Mouse (Mus musculus): ENCODE measurements around the gene Myo1c. TPM values are rescaled to one million over a fixed set of nuclear protein-coding genes. Genes with fewer than 3 reads are reported as not detected.

The Myo1c gene
- total and polyA plus RNA-seq, 2 experiments from 2014 or later, result 8.2 to 21.0 TPM

DNA sequence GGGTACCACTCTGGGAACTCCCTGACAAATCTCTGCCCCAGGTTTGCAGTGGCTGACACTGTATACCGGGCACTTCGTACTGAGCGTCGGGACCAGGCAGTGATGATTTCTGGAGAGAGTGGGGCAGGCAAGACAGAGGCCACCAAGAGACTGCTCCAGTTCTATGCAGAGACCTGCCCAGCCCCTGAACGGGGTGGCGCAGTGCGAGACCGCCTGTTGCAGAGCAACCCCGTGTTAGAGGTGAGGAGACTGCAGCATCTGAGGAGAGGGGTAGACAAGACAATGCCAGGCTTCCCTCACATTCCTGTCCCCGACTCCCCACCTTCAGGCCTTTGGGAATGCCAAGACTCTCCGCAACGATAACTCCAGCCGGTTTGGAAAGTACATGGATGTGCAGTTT is 8.0 kb downstream of the Myo1c start:
- 93% methylated on average over 13 of the region's 13 CpGs for WGBS
- no peak for TF ChIP-seq CTCF (IDR thresholded peaks at IDR 0.05; ENCODE audit: low read depth)
- H3K4me1 ChIP-seq (ENCODE audit: insufficient read depth), result peaks cover 7% of the 10 kb centered on the region
- no peak overlapping the region for H3K4me3 ChIP-seq (ENCODE audit: low read depth, low read length)
- no peak overlapping the region for H3K27ac ChIP-seq (ENCODE audit: low read depth, low read length)
- no peak overlapping the region for H3K9ac ChIP-seq
- no peaks in the 10 kb centered on the region for H3K27me3 ChIP-seq (ENCODE audit: insufficient read depth, low read length)
- H3K9me3 ChIP-seq (ENCODE audit: low read length), result no peaks in the 10 kb centered on the region
- DNase-seq (no peak), ATAC-seq (no peak)
- no peak overlapping the region for H3K4me2 ChIP-seq (ENCODE audit: low read depth)
- H3K36me3 ChIP-seq (ENCODE audit: insufficient read depth), result peaks cover 20% of the 10 kb centered on the region; the same call in 1 of the 2 replicates

DNA sequence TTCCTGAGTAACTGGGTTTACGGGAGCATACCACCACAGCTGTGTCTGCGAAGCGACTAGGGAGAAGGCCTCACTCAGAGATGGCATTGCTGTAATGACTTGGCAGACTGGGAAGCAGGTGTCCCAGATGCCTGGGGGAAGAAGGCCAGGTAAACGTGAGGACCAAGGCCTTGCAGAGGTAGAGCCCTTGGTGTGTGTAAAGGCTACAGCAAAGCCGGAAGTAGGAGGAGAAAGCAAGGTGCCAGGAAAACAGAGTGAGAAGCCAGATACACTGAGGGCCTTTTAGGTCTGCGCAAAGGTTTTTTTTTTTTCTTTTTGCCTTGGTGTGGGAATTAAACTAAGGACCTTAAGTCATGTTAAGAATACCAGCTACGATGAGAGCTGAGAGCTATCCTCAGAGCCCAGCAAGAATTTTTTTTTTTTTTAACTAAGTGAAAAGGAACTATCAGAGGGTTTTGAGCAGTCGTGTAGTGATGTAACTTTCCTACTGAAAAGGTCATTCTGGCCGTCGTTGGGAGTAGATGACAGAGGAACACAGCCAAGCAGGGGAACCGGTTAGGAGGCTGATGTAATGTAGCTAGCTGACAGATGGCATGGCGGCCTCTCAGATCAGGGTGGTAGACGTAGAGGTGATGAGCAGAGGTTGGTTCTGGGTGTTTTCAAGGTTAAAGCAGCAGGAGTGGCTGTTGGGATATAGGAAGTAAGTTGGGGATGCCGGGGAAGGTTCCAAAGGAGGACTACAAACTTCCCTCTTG is 8.9 kb downstream of the Myo1c start:
- H3K9me3 ChIP-seq (ENCODE audit: low read length), result no peaks in the 10 kb centered on the region
- no peak for DNase-seq
- peaks cover 20% of the 10 kb centered on the region; the same call in 1 of the 2 replicates for H3K36me3 ChIP-seq (ENCODE audit: insufficient read depth)
- H3K4me3 ChIP-seq (ENCODE audit: low read depth, low read length), result no peak overlapping the region
- WGBS, result 82% methylated on average over 14 of the region's 14 CpGs
- no peak overlapping the region for H3K4me2 ChIP-seq (ENCODE audit: low read depth)
- no peak overlapping the region for H3K27ac ChIP-seq (ENCODE audit: low read depth, low read length)
- H3K4me1 ChIP-seq (ENCODE audit: insufficient read depth), result peaks cover 6% of the 10 kb centered on the region
- TF ChIP-seq CTCF (IDR thresholded peaks at IDR 0.05; ENCODE audit: low read depth), result no peak
- ATAC-seq, result no peak
- H3K9ac ChIP-seq, result no peak overlapping the region
- H3K27me3 ChIP-seq (ENCODE audit: insufficient read depth, low read length), result no peaks in the 10 kb centered on the region

GRCm38 (mm10) chr11:75660081-75660590 is 9.8 kb downstream of the Myo1c start:
- Histone ChIP-seq H3K27ac (ENCODE audit: low read depth, low read length) (no peak overlapping the region), H3K4me1 (ENCODE audit: insufficient read depth) (no peaks in the 10 kb centered on the region; the same call in 1 of the 2 replicates), H3K4me2 (ENCODE audit: low read depth) (no peak overlapping the region), H3K27me3 (ENCODE audit: insufficient read depth, low read length) (no peaks in the 10 kb centered on the region), H3K4me3 (ENCODE audit: low read depth, low read length) (no peak overlapping the region), H3K36me3 (ENCODE audit: insufficient read depth) (peaks cover 21% of the 10 kb centered on the region), H3K9me3 (ENCODE audit: low read length) (no peaks in the 10 kb centered on the region), H3K9ac (no peak overlapping the region)
- 92% methylated on average over 12 of the region's 12 CpGs for WGBS
- no peak for TF ChIP-seq CTCF (IDR thresholded peaks at IDR 0.05; ENCODE audit: low read depth)
- no peak for ATAC-seq
- DNase-seq, result no peak

DNA sequence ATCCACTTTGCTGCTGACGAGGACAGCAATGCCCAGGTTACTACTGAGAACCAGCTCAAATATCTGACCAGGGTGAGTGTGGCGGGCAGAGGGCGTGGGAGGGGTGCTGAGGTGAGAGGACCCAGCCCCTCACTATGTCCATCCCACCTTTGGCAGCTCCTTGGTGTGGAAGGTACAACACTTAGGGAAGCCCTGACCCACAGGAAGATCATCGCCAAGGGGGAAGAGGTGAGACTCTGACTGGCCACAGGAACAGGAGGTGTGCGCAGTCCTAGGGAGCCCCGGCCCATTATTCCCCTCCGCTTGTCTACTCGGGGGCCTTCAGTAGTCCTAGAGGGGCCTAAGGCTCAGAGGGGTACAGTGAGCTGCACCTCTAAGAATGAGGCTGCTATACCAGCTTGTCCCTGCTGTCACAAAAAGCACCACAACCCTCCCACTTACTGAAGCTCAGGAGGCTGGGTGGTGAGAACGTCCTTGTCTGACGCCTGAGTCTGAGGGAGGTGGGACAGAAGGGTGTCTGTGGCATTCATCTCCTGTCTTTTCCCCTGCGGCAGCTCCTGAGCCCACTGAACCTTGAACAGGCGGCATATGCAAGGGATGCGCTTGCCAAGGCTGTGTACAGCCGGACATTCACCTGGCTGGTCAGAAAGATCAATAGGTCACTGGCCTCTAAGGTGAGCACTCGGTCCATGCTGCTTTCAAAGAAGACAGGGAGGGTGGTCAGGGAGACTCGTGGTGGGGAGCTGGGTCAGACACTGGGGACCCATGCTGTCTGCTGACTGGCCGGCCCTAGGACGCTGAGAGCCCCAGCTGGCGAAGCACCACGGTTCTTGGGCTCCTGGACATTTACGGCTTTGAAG is 10.9 kb downstream of the Myo1c start:
- WGBS, result 93% methylated on average over 21 of the region's 21 CpGs
- ATAC-seq, result no peak
- Histone ChIP-seq H3K4me1 (ENCODE audit: insufficient read depth) (no peaks in the 10 kb centered on the region; the same call in 1 of the 2 replicates), H3K9ac (no peak overlapping the region), H3K27me3 (ENCODE audit: insufficient read depth, low read length) (no peaks in the 10 kb centered on the region), H3K9me3 (ENCODE audit: low read length) (no peaks in the 10 kb centered on the region), H3K36me3 (ENCODE audit: insufficient read depth) (peaks cover 30% of the 10 kb centered on the region), H3K27ac (ENCODE audit: low read depth, low read length) (no peak overlapping the region), H3K4me3 (ENCODE audit: low read depth, low read length) (no peak overlapping the region), H3K4me2 (ENCODE audit: low read depth) (no peak overlapping the region)
- no peak for TF ChIP-seq CTCF (IDR thresholded peaks at IDR 0.05; ENCODE audit: low read depth)
- DNase-seq, result no peak

- DNase-seq (no peak), ATAC-seq (no peak)
- no peak overlapping the region for H3K9ac ChIP-seq
- H3K4me1 ChIP-seq (ENCODE audit: insufficient read depth), result no peaks in the 10 kb centered on the region
- H3K27me3 ChIP-seq (ENCODE audit: insufficient read depth, low read length), result no peaks in the 10 kb centered on the region
- no peaks in the 10 kb centered on the region for H3K9me3 ChIP-seq (ENCODE audit: low read length)
- H3K27ac ChIP-seq (ENCODE audit: low read depth, low read length), result no peak overlapping the region
- H3K4me2 ChIP-seq (ENCODE audit: low read depth), result no peak overlapping the region
- peaks cover 38% of the 10 kb centered on the region for H3K36me3 ChIP-seq (ENCODE audit: insufficient read depth)
- no peak overlapping the region for H3K4me3 ChIP-seq (ENCODE audit: low read depth, low read length)
- TF ChIP-seq CTCF (IDR thresholded peaks at IDR 0.05; ENCODE audit: low read depth), result no peak
- 92% methylated on average over 7 of the region's 7 CpGs for WGBS
Observed at GRCm38 (mm10) chr11:75662131-75662530, 11.8 kb downstream of the Myo1c start.

DNA sequence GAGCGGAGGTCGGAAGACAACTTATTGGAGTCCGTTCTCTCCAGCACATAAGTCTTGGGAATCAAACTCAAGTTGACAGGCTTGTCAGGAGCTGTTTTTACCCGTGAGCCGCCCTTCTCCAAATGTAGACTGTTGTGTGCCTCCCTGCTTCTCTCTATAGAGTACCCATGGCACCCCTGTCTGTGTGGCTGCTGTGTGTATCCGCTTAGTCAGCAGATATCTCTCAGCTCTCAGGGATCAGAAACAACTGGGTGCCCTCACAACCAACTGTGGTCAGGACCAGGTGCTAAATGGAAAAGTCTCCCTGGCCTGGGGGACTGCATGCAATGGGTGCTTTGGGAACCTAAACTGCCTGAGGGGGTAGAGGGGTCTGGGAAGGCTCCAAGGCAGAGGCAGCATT is 16.0 kb downstream of the Myo1c start:
- no peaks in the 10 kb centered on the region for H3K27me3 ChIP-seq (ENCODE audit: insufficient read depth, low read length)
- WGBS, result 95% methylated on average over 6 of the region's 6 CpGs
- no peak overlapping the region for H3K27ac ChIP-seq (ENCODE audit: low read depth, low read length)
- DNase-seq (no peak), ATAC-seq (no peak)
- no peak overlapping the region for H3K9ac ChIP-seq
- H3K4me1 ChIP-seq (ENCODE audit: insufficient read depth), result no peaks in the 10 kb centered on the region
- H3K4me2 ChIP-seq (ENCODE audit: low read depth), result no peak overlapping the region
- H3K9me3 ChIP-seq (ENCODE audit: low read length), result no peaks in the 10 kb centered on the region
- no peak overlapping the region for H3K4me3 ChIP-seq (ENCODE audit: low read depth, low read length)
- TF ChIP-seq CTCF (IDR thresholded peaks at IDR 0.05; ENCODE audit: low read depth), result no peak
- peaks cover 65% of the 10 kb centered on the region for H3K36me3 ChIP-seq (ENCODE audit: insufficient read depth)

GRCm38 (mm10) chr11:75668621-75669020 is 18.3 kb downstream of the Myo1c start:
- Histone ChIP-seq H3K27me3 (ENCODE audit: insufficient read depth, low read length) (no peaks in the 10 kb centered on the region), H3K4me3 (ENCODE audit: low read depth, low read length) (no peak overlapping the region), H3K4me2 (ENCODE audit: low read depth) (no peak overlapping the region), H3K27ac (ENCODE audit: low read depth, low read length) (no peak overlapping the region), H3K9me3 (ENCODE audit: low read length) (no peaks in the 10 kb centered on the region), H3K4me1 (ENCODE audit: insufficient read depth) (no peaks in the 10 kb centered on the region), H3K36me3 (ENCODE audit: insufficient read depth) (peaks cover 73% of the 10 kb centered on the region), H3K9ac (no peak overlapping the region)
- DNase-seq (no peak), ATAC-seq (no peak)
- 85% methylated on average over 3 of the region's 3 CpGs for WGBS
- TF ChIP-seq CTCF (IDR thresholded peaks at IDR 0.05; ENCODE audit: low read depth), result no peak

Data from forebrain, postnatal 0 days (tissue).